Mouse (Mus musculus): ENCODE data around the gene Rrh. TPM values are rescaled to one million over a fixed set of nuclear protein-coding genes. Genes with fewer than 3 reads are reported as not detected.

The Rrh gene
- total and polyA plus RNA-seq, 2 experiments, result 0.09 TPM; not detected in 1

- TF ChIP-seq POLR2A (IDR thresholded peaks at IDR 0.05; ENCODE audit: extremely low read depth, insufficient read depth, low read length) (no peak), CTCF (IDR thresholded peaks at IDR 0.05; ENCODE audit: low read depth, low read length) (no peak)
- peak; percentile 71 for DNase-seq (ENCODE audit: extremely low read depth, low read depth, low spot score)
- whole genome bisulfite sequencing, result 13% methylated on average over 6 of the region's 6 CpGs
- Histone ChIP-seq H3K36me3 (ENCODE audit: control insufficient read depth, insufficient read depth, low read length) (peaks cover 5% of the 10 kb centered on the region; the same call in 1 of the 2 replicates), H3K27ac (replicated peaks; ENCODE audit: insufficient read depth, low read depth, low read length) (peak overlapping the region; percentile 66), H3K4me1 (ENCODE audit: control insufficient read depth, insufficient read depth, low read length) (peaks cover 17% of the 10 kb centered on the region), H3K79me2 (ENCODE audit: control insufficient read depth, insufficient read depth, low read length) (peaks cover 26% of the 10 kb centered on the region), H3K9ac (ENCODE audit: low read depth, low read length) (no peak overlapping the region), H3K4me3 (ENCODE audit: insufficient read depth, low read depth, low read length) (peak overlapping the region; percentile 85), H3K27me3 (ENCODE audit: control insufficient read depth, insufficient read depth, low read length) (no peaks in the 10 kb centered on the region)
Observed at GRCm38 (mm10) chr3:129836965-129837364, 14.6 kb upstream of the Rrh start.

- Histone ChIP-seq H3K79me2 (ENCODE audit: control insufficient read depth, insufficient read depth, low read length) (peaks cover 21% of the 10 kb centered on the region; the same call in 1 of the 2 replicates), H3K9ac (ENCODE audit: low read depth, low read length) (peak overlapping the region; percentile 67), H3K36me3 (ENCODE audit: control insufficient read depth, insufficient read depth, low read length) (peaks cover 5% of the 10 kb centered on the region; the same call in 1 of the 2 replicates), H3K4me3 (ENCODE audit: insufficient read depth, low read depth, low read length) (no peak overlapping the region; the same call in 1 of the 2 replicates), H3K4me1 (ENCODE audit: control insufficient read depth, insufficient read depth, low read length) (peaks cover 17% of the 10 kb centered on the region), H3K27me3 (ENCODE audit: control insufficient read depth, insufficient read depth, low read length) (no peaks in the 10 kb centered on the region), H3K27ac (replicated peaks; ENCODE audit: insufficient read depth, low read depth, low read length) (peak overlapping the region; percentile 89)
- TF ChIP-seq POLR2A (IDR thresholded peaks at IDR 0.05; ENCODE audit: extremely low read depth, insufficient read depth, low read length) (0 out of 2 replicates have a peak, but pooled peaks have one; percentile 45), CTCF (IDR thresholded peaks at IDR 0.05; ENCODE audit: low read depth, low read length) (no peak)
- 3% methylated on average over 11 of the region's 11 CpGs for WGBS
- DNase-seq (ENCODE audit: extremely low read depth, low read depth, low spot score), result peak; percentile 91
Observed at GRCm38 (mm10) chr3:129836051-129836697, 13.8 kb upstream of the Rrh start.

DNA sequence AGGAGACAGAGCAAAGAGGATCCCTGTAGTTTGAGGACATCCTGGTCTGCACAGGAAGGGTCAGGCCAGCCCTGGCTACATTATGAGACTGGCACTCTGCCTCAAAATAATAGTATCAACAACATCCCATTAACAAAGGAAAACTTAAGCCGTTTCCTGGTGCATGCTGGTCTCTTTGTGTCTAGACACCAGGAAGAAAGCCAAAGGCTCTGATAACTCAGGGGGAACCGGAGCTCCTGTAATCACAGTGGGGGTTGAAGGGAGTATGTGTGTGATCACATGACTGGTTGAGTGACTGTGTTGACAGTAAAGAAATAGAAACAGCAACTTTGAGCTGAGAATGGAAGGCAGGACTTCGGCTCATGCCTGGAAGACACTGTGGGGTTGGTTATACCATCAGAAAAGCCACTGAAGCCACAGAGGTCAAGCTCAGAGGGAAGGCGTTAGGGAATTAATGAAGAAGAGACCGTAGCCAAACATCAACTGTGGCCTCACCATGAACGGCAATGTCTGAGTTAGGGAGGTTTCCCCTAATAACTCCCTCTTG, 13.1 kb upstream of the Rrh start, which contains the start of gene Cfi:
Gene Cfi, plus strand, starts transcription at position 497 of the 547 bp plus-strand sequence.
- H3K27me3 ChIP-seq (ENCODE audit: control insufficient read depth, insufficient read depth, low read length), result no peaks in the 10 kb centered on the region
- TF ChIP-seq POLR2A (IDR thresholded peaks at IDR 0.05; ENCODE audit: extremely low read depth, insufficient read depth, low read length), result no peak
- TF ChIP-seq CTCF (IDR thresholded peaks at IDR 0.05; ENCODE audit: low read depth, low read length), result no peak
- H3K9ac ChIP-seq (ENCODE audit: low read depth, low read length), result peak within 1 kb of the TSS; percentile 67
- H3K27ac ChIP-seq (replicated peaks; ENCODE audit: insufficient read depth, low read depth, low read length), result peak within 1 kb of the TSS; percentile 89
- peaks cover 24% of the 10 kb centered on the region for H3K79me2 ChIP-seq (ENCODE audit: control insufficient read depth, insufficient read depth, low read length)
- peak; percentile 31 for DNase-seq (ENCODE audit: extremely low read depth, low read depth, low spot score)
- peaks cover 17% of the 10 kb centered on the region for H3K4me1 ChIP-seq (ENCODE audit: control insufficient read depth, insufficient read depth, low read length)
- peaks cover 5% of the 10 kb centered on the region; the same call in 1 of the 2 replicates for H3K36me3 ChIP-seq (ENCODE audit: control insufficient read depth, insufficient read depth, low read length)
- WGBS, result 8% methylated on average over 6 of the region's 6 CpGs
- peak within 1 kb of the TSS; percentile 85 for H3K4me3 ChIP-seq (ENCODE audit: insufficient read depth, low read depth, low read length)

DNA sequence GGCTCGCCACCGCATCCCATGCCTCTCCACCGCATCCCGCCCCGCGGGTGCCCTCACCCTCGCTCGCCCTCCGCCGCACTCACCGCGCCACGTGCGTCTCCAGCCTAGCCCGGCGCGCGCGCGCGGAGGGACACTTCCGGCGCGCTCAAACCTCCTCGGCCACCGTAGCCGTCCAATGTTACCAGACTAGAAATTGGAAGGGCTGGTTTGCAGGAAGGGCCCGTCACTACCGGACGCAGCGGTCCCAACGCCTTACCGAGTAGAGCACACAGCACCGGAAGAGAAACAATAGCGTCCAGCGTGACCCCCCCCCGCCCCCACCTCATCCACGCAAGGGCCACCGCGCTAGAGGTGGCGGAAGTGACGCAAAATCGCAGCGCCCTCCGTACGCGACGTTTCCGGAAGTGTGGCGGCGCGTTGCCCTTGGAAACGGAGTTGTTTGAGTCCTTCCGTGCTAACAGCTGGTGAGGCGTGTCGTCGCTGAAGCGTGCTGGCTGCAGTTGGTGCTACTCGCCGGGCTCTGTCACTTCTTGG, 8.7 kb upstream of the Rrh start, which contains the start of gene Gar1:
Gene Gar1, minus strand, starts transcription at position 362 of the 534 bp plus-strand sequence.
- Histone ChIP-seq H3K9ac (ENCODE audit: low read depth, low read length) (peak within 1 kb of the TSS; percentile 77), H3K4me1 (ENCODE audit: control insufficient read depth, insufficient read depth, low read length) (peaks cover 15% of the 10 kb centered on the region), H3K79me2 (ENCODE audit: control insufficient read depth, insufficient read depth, low read length) (peaks cover 17% of the 10 kb centered on the region), H3K27ac (replicated peaks; ENCODE audit: insufficient read depth, low read depth, low read length) (peak within 1 kb of the TSS; percentile 81), H3K4me3 (ENCODE audit: insufficient read depth, low read depth, low read length) (peak within 1 kb of the TSS; percentile 81), H3K27me3 (ENCODE audit: control insufficient read depth, insufficient read depth, low read length) (no peaks in the 10 kb centered on the region), H3K36me3 (ENCODE audit: control insufficient read depth, insufficient read depth, low read length) (peaks cover 3% of the 10 kb centered on the region; the same call in 1 of the 2 replicates)
- DNase-seq (ENCODE audit: extremely low read depth, low read depth, low spot score), result peak; percentile 88
- WGBS, result under 1% methylated on average over 60 of the region's 60 CpGs
- TF ChIP-seq POLR2A (IDR thresholded peaks at IDR 0.05; ENCODE audit: extremely low read depth, insufficient read depth, low read length) (no peak), CTCF (IDR thresholded peaks at IDR 0.05; ENCODE audit: low read depth, low read length) (no peak)

DNA sequence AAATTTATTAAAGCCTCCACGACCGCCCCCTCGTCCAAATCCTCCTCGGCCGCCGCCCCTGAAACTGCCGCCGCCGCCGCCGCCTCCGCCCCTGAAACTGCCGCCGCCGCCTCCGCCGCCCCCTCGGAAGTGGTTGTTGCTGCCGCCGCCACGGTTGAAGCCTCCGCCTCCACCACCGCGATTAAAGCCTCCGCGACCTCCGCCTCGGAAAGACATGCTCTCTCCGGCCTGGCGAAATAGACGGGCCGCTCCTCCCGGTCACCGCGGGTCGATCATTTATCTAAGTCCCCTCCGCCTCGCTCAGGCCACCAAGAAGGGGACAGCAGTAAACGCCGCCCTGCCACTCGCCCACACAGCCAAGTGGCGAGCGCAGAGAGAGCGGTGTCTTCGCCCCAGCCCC, 8.2 kb upstream of the Rrh start:
- Histone ChIP-seq H3K4me1 (ENCODE audit: control insufficient read depth, insufficient read depth, low read length) (peaks cover 14% of the 10 kb centered on the region), H3K36me3 (ENCODE audit: control insufficient read depth, insufficient read depth, low read length) (peaks cover 4% of the 10 kb centered on the region; the same call in 1 of the 2 replicates), H3K27me3 (ENCODE audit: control insufficient read depth, insufficient read depth, low read length) (no peaks in the 10 kb centered on the region), H3K9ac (ENCODE audit: low read depth, low read length) (peak overlapping the region; percentile 77), H3K79me2 (ENCODE audit: control insufficient read depth, insufficient read depth, low read length) (peaks cover 17% of the 10 kb centered on the region), H3K4me3 (ENCODE audit: insufficient read depth, low read depth, low read length) (peak overlapping the region; percentile 81), H3K27ac (replicated peaks; ENCODE audit: insufficient read depth, low read depth, low read length) (peak overlapping the region; percentile 81)
- DNase-seq (ENCODE audit: extremely low read depth, low read depth, low spot score), result no peak
- under 1% methylated on average over 42 of the region's 45 CpGs for WGBS
- TF ChIP-seq CTCF (IDR thresholded peaks at IDR 0.05; ENCODE audit: low read depth, low read length) (no peak), POLR2A (IDR thresholded peaks at IDR 0.05; ENCODE audit: extremely low read depth, insufficient read depth, low read length) (no peak)
